Mouse (Mus musculus) neural tube, embryonic 14.5 days (tissue): Measurements from ENCODE around the gene Jakmip3. TPM values are rescaled to one million over a fixed set of nuclear protein-coding genes. Genes with fewer than 3 reads are reported as not detected.

ENCODE experiments used
- ATAC-seq: fragments of 200-750 bp; cut with Nextera tagmentation; 2 replicates; pipeline ENCODE4 v1.8.0; 2017; ENCODE audit warnings: low read depth, mild to moderate bottlenecking, moderate TSS enrichment, moderate library complexity
- H3K27ac ChIP-seq: fragments of 300-500 bp; sonication (generic); 2 replicates; pipeline ENCODE4 v1.5.1; 2014; ENCODE audit warnings: low read depth, mild to moderate bottlenecking, control low read depth, low read length, moderate library complexity, mixed read lengths
- H3K27me3 ChIP-seq: fragments of 300-500 bp; sonication (generic); 2 replicates; pipeline ENCODE4 v1.6.1; 2014; ENCODE audit warnings: low read length; ENCODE audit not compliant: control insufficient read depth, insufficient read depth
- H3K36me3 ChIP-seq: fragments of 300-500 bp; sonication (generic); 2 replicates; pipeline ENCODE4 v1.6.1; 2014; ENCODE audit warnings: low read length, mixed read lengths; ENCODE audit not compliant: control insufficient read depth, insufficient read depth
- H3K4me1 ChIP-seq: fragments of 300-500 bp; sonication (generic); 2 replicates; pipeline ENCODE4 v1.6.1; 2014; ENCODE audit warnings: low read length; ENCODE audit not compliant: control insufficient read depth, insufficient read depth
- H3K4me2 ChIP-seq: fragments of 300-500 bp; sonication (generic); 2 replicates; pipeline ENCODE4 v1.6.1; 2014; ENCODE audit warnings: mild to moderate bottlenecking, low read depth, low read length, control low read depth
- H3K4me3 ChIP-seq: fragments of 300-500 bp; sonication (generic); 2 replicates; pipeline ENCODE4 v1.5.1; 2014; ENCODE audit warnings: low read depth, low read length, control low read depth, mixed read lengths
- H3K9ac ChIP-seq: fragments of 300-500 bp; sonication (generic); replicated peaks from 2 replicates; pipeline ENCODE4 v1.6.1; 2014; ENCODE audit warnings: low read depth, mild to moderate bottlenecking, control low read depth, low read length, mixed read lengths
- H3K9me3 ChIP-seq: fragments of 300-500 bp; sonication (generic); 2 replicates; pipeline ENCODE4 v1.6.1; 2016; ENCODE audit warnings: low read length; ENCODE audit not compliant: control insufficient read depth
- WGBS: fragments of 180-500 bp; shearing (Covaris S2); extraction: QIAGEN DNeasy Blood & Tissue Kit; methylation state at CpG from one replicate; pipeline ENCODE4 v1.1.7; 2014; 5-methylcytosine and 5-hydroxymethylcytosine counted together
- polyA plus RNA-seq: library from polyadenylated mRNA; unstranded; fragments of >200 nt; fragmentation: Nextera tagmentation; extraction: Ambion mirVana; gene quantifications from 2 replicates; pipeline ENCODE4 v1.2.1, GENCODE M21; 2014

Gene Jakmip3
- polyA plus RNA-seq, 1 experiment from 2014 or later, result 15.0 TPM

- no peak overlapping the region for H3K27ac ChIP-seq
- no peaks in the 10 kb centered on the region for H3K36me3 ChIP-seq
- ATAC-seq, result no peak
- no peaks in the 10 kb centered on the region for H3K9me3 ChIP-seq
- H3K4me3 ChIP-seq, result no peak overlapping the region
- WGBS, result 81% methylated on average over 7 of the region's 7 CpGs
- H3K9ac ChIP-seq, result no peak overlapping the region
- H3K4me2 ChIP-seq, result no peak overlapping the region
- H3K27me3 ChIP-seq, result peaks cover 32% of the 10 kb centered on the region
- H3K4me1 ChIP-seq, result no peaks in the 10 kb centered on the region
Observed at GRCm38 (mm10) chr7:138938991-138939390, 1.5 kb upstream of the Jakmip3 start.

- WGBS, result 1% methylated on average over 17 of the region's 17 CpGs
- Histone ChIP-seq H3K4me3 (peak overlapping the region; percentile 54), H3K36me3 (no peaks in the 10 kb centered on the region), H3K4me1 (no peaks in the 10 kb centered on the region), H3K27ac (peak overlapping the region; percentile 82), H3K4me2 (peak overlapping the region; percentile 85), H3K9ac (peak overlapping the region; percentile 68), H3K9me3 (no peaks in the 10 kb centered on the region), H3K27me3 (peaks cover 32% of the 10 kb centered on the region)
- ATAC-seq, result peak; percentile 79
Observed at GRCm38 (mm10) chr7:138940256-138940611, 296 bp upstream of the Jakmip3 start.

GRCm38 (mm10) chr7:138941571-138941970, 1.0 kb downstream of the Jakmip3 start:
- ATAC-seq, result no peak
- no peaks in the 10 kb centered on the region for H3K36me3 ChIP-seq
- H3K27me3 ChIP-seq, result peaks cover 32% of the 10 kb centered on the region
- H3K4me2 ChIP-seq, result peak overlapping the region; percentile 85
- WGBS, result 26% methylated on average over 5 of the region's 5 CpGs
- H3K4me3 ChIP-seq, result peak overlapping the region; percentile 54
- H3K9me3 ChIP-seq, result no peaks in the 10 kb centered on the region
- H3K27ac ChIP-seq, result 0 out of 2 replicates have a peak overlapping the region, but pooled peaks have one; percentile 22
- H3K9ac ChIP-seq, result peak overlapping the region; percentile 68
- H3K4me1 ChIP-seq, result no peaks in the 10 kb centered on the region

- no peak for ATAC-seq
- Histone ChIP-seq H3K4me2 (peak overlapping the region; percentile 85; the same call in 1 of the 2 replicates), H3K9ac (no peak overlapping the region), H3K27me3 (peaks cover 32% of the 10 kb centered on the region), H3K4me3 (no peak overlapping the region), H3K36me3 (no peaks in the 10 kb centered on the region), H3K4me1 (no peaks in the 10 kb centered on the region), H3K9me3 (no peaks in the 10 kb centered on the region), H3K27ac (no peak overlapping the region)
- 96% methylated on average over 1 of the region's 1 CpGs for WGBS
Observed at GRCm38 (mm10) chr7:138942301-138942700, 1.8 kb downstream of the Jakmip3 start.

- Histone ChIP-seq H3K4me1 (no peaks in the 10 kb centered on the region), H3K36me3 (no peaks in the 10 kb centered on the region), H3K27me3 (peaks cover 17% of the 10 kb centered on the region), H3K9me3 (no peaks in the 10 kb centered on the region), H3K27ac (no peak overlapping the region), H3K4me3 (no peak overlapping the region), H3K4me2 (no peak overlapping the region), H3K9ac (no peak overlapping the region)
- WGBS, result 73% methylated on average over 3 of the region's 3 CpGs
- ATAC-seq, result no peak
Observed at GRCm38 (mm10) chr7:138945668-138946067, 5.1 kb downstream of the Jakmip3 start.

GRCm38 (mm10) chr7:138947741-138948140, 7.2 kb downstream of the Jakmip3 start:
- ATAC-seq, result no peak
- H3K4me1 ChIP-seq, result no peaks in the 10 kb centered on the region

GRCm38 (mm10) chr7:138948309-138948708, 7.8 kb downstream of the Jakmip3 start:
- Histone ChIP-seq H3K27me3 (no peaks in the 10 kb centered on the region), H3K27ac (no peak overlapping the region), H3K36me3 (no peaks in the 10 kb centered on the region), H3K9me3 (no peaks in the 10 kb centered on the region), H3K4me2 (no peak overlapping the region), H3K9ac (no peak overlapping the region), H3K4me3 (no peak overlapping the region), H3K4me1 (no peaks in the 10 kb centered on the region)
- ATAC-seq, result no peak
- 9% methylated on average over 8 of the region's 8 CpGs for WGBS

More at GRCm38 (mm10) chr7:138947741-138948140, 7.2 kb downstream of the Jakmip3 start:
- no peak overlapping the region for H3K4me2 ChIP-seq
- H3K36me3 ChIP-seq, result no peaks in the 10 kb centered on the region
- no peak overlapping the region for H3K27ac ChIP-seq
- H3K9ac ChIP-seq, result no peak overlapping the region
- no peak overlapping the region for H3K4me3 ChIP-seq
- H3K9me3 ChIP-seq, result no peaks in the 10 kb centered on the region
- 79% methylated on average over 8 of the region's 8 CpGs for WGBS
- H3K27me3 ChIP-seq, result no peaks in the 10 kb centered on the region; the same call in 1 of the 2 replicates

GRCm38 (mm10) chr7:138955787-138956186, 15.3 kb downstream of the Jakmip3 start:
- no peak for ATAC-seq
- no peaks in the 10 kb centered on the region for H3K4me1 ChIP-seq
- 89% methylated on average over 7 of the region's 7 CpGs for WGBS
- H3K27me3 ChIP-seq, result no peaks in the 10 kb centered on the region
- H3K4me2 ChIP-seq, result no peak overlapping the region
- H3K9ac ChIP-seq, result no peak overlapping the region
- H3K4me3 ChIP-seq, result no peak overlapping the region
- H3K27ac ChIP-seq, result no peak overlapping the region
- H3K9me3 ChIP-seq, result no peaks in the 10 kb centered on the region
- H3K36me3 ChIP-seq, result no peaks in the 10 kb centered on the region

- H3K4me2 ChIP-seq, result no peak overlapping the region
- no peaks in the 10 kb centered on the region for H3K36me3 ChIP-seq
- no peaks in the 10 kb centered on the region for H3K4me1 ChIP-seq
- no peak overlapping the region for H3K4me3 ChIP-seq
- H3K9ac ChIP-seq, result no peak overlapping the region
- H3K27me3 ChIP-seq, result no peaks in the 10 kb centered on the region
- H3K27ac ChIP-seq, result no peak overlapping the region
- WGBS, result 85% methylated on average over 6 of the region's 6 CpGs
- ATAC-seq, result no peak
- H3K9me3 ChIP-seq, result no peaks in the 10 kb centered on the region
Observed at GRCm38 (mm10) chr7:138957106-138957505, 16.6 kb downstream of the Jakmip3 start.
